Comparison of ENCODE assay signal across 8 mouse cellular contexts in genomic region chr6:148993117-148994077, GRCm38 (mm10). TPM values are rescaled to one million over a fixed set of nuclear protein-coding genes. Genes with fewer than 3 reads are reported as not detected.
DNase-seq lines count a peak whose midpoint lies in the region; ATAC-seq and TF ChIP-seq lines count a peak whose summit lies in the region.

No protein-coding gene starts in this region.

- peaks cover 31% of the 10 kb centered on the region for H3K36me3 ChIP-seq in heart, postnatal 0 days (replicated peaks; ENCODE audit: control insufficient read depth, insufficient read depth, low read length)

- no peak overlapping the region for H3K4me2 ChIP-seq in heart, postnatal 0 days (ENCODE audit: low read depth, low read length)

- H3K9ac ChIP-seq in heart, postnatal 0 days (replicated peaks; ENCODE audit: low read depth, low read length), result no peak overlapping the region

- no peak overlapping the region for H3K4me3 ChIP-seq in heart, postnatal 0 days (ENCODE audit: low read depth, low read length)

- peak; percentile 18 for DNase-seq in layer of hippocampus, adult 11-12 months (ENCODE audit: low spot score)
- DNase-seq in layer of hippocampus, postnatal 36 days, result no peak
- DNase-seq in brain, adult 2 months (ENCODE audit: low read depth, low spot score), result peak; percentile 60
- peak; percentile 43 for DNase-seq in heart, postnatal 0 days (ENCODE audit: low spot score)
- DNase-seq in lung, postnatal 14 days, result peak; percentile 23
- DNase-seq in yolk sac, embryonic 10.5 days (ENCODE audit: low spot score), result peak; percentile 52
- no peak for DNase-seq in right cerebral cortex, postnatal 36 days (ENCODE audit: low spot score in 2 of 2)
- DNase-seq in urinary bladder, adult 18-20 months (ENCODE audit: low spot score in 2 of 2), result no peak

- no peaks in the 10 kb centered on the region for H3K4me1 ChIP-seq in heart, postnatal 0 days (ENCODE audit: control insufficient read depth, insufficient read depth)

- H3K27me3 ChIP-seq in heart, postnatal 0 days (ENCODE audit: control insufficient read depth, insufficient read depth, low read length), result no peaks in the 10 kb centered on the region

- TF ChIP-seq EP300 in heart, postnatal 0 days (IDR thresholded peaks at IDR 0.05; ENCODE audit: low read depth), result no peak

- peak; percentile 62 for TF ChIP-seq CTCF in heart, postnatal 0 days (IDR thresholded peaks at IDR 0.05; ENCODE audit: low read depth)

- no peaks in the 10 kb centered on the region for H3K9me3 ChIP-seq in heart, postnatal 0 days (replicated peaks; ENCODE audit: control insufficient read depth, low read length)

- H3K27ac ChIP-seq in heart, postnatal 0 days (ENCODE audit: low read depth), result no peak overlapping the region

- WGBS in heart, postnatal 0 days, result 32% methylated on average over 9 of the region's 9 CpGs

- ATAC-seq in heart, postnatal 0 days (ENCODE audit: insufficient read depth, low read depth), result peak; percentile 63

RNA-seq across cellular contexts. Expression of gene Sinhcaf, which starts 47.1 kb away (rescaled TPM):
- total RNA-seq in layer of hippocampus, postnatal 36 days (2021), result 1 to 10 TPM; 4.3 to 5.0 TPM
- total RNA-seq in heart, postnatal 0 days (2014; rRNA removed; ENCODE audit: low replicate concordance), result 9.4 and 24.7 TPM in 2 replicates
- 19.4 and 20.5 TPM in 2 replicates for polyA plus RNA-seq in heart, postnatal 0 days (2015; fragmentation: Nextera tagmentation; extraction: Ambion mirVana)

Comparison
In these comparisons a context has a peak if more than half of its experiments do, and no peak if none do; other contexts are left out.
1. DNase-seq: peak in layer of hippocampus, adult 11-12 months (single experiment), brain, adult 2 months (single experiment), heart, postnatal 0 days (single experiment), lung, postnatal 14 days (single experiment) and yolk sac, embryonic 10.5 days (single experiment); none in layer of hippocampus, postnatal 36 days (0 of 2), right cerebral cortex, postnatal 36 days (0 of 2) and urinary bladder, adult 18-20 months (0 of 2).